Mouse (Mus musculus) layer of hippocampus, postnatal 14 days (tissue): ENCODE data around the gene Leo1. TPM values are rescaled to one million over a fixed set of nuclear protein-coding genes. Genes with fewer than 3 reads are reported as not detected.
"Not testable (repeated sequence)": the region's sequence is repeated elsewhere in the genome, so short reads cannot be mapped to it uniquely, and the experiment has no call there.

Experiments
- DNase-seq, 2 experiments: peaks; one replicate each; pipeline ENCODE4 v3.0.0; 2021 to 2022; ENCODE audit warnings: low spot score in 2 of 2, mixed read lengths in 1 of 2
- total RNA-seq, 2 experiments: library from RNA; stranded (reverse); gene quantifications; 2 replicates each; pipeline ENCODE4 v1.2.3; 2021

The Leo1 gene
- total RNA-seq, 2 experiments from 2014 or later = 23.6 to 23.7 TPM

- DNase-seq = peak in 1 of 2 experiments; percentile 40
Measured at GRCm38 (mm10) chr9:75463050-75463660, 21.8 kb downstream of the Leo1 start.

- DNase-seq = no peak
Measured at GRCm38 (mm10) chr9:75465856-75466255, 24.5 kb downstream of the Leo1 start.

- DNase-seq = no peak
Measured at GRCm38 (mm10) chr9:75466641-75467040, 25.3 kb downstream of the Leo1 start.

DNA sequence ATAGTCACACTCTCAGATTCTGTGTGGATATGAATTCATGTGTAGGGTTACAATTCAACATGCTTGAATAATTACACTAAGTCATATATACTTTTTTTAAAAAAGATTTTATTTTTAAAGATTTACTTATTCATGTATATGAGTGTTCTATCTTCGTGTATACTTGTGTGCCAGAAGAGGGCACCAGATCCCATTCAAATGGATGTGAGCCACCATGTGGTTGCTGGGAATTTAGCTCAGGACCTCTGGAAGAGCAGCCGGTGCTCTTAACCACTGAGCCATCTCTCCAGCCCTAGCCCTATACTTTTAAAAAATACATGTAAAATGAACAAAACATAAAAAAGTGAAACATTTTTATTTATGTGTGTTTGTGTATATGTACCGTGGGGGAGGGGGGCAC lies 26.3 kb downstream of the Leo1 start:
- no peak for DNase-seq

GRCm38 (mm10) chr9:75468297-75468696 lies 27.0 kb downstream of the Leo1 start:
- no peak for DNase-seq

- DNase-seq = no peak
Measured at GRCm38 (mm10) chr9:75477212-75477611, 35.9 kb downstream of the Leo1 start.

DNA sequence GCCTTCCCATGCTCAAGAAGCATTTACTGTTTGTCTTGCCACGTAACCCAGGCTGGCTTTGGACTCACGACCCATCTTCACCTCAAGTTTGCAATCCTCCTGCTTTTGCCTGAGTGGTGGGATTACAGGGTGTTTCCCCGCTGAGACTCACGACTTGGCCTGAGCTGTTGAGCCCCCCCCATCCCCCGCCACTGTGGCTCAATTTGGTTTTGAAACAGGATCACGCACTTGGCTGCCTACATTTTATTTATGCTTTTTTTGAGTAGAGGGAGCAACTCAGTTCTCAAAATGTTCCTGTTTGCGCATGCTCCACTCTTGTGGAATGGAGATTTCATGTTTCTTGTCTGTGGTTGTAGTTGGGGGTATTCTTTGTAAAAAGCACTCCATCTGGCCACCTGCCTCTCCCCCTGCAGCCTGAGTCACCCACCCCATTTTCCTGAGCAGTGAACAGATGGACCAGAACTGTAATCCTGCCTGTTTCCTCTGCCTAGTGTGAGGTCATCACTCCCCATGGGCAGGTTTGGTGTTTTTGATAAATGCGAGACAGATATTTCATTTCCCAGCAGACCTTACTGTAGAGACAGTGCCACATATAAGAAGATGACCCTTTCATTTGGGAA lies 37.9 kb downstream of the Leo1 start:
- peak in 1 of 2 experiments; percentile 24 for DNase-seq

- DNase-seq = peak in 1 of 2 experiments; percentile 14
Measured at GRCm38 (mm10) chr9:75480536-75481075, 39.3 kb downstream of the Leo1 start.

DNA sequence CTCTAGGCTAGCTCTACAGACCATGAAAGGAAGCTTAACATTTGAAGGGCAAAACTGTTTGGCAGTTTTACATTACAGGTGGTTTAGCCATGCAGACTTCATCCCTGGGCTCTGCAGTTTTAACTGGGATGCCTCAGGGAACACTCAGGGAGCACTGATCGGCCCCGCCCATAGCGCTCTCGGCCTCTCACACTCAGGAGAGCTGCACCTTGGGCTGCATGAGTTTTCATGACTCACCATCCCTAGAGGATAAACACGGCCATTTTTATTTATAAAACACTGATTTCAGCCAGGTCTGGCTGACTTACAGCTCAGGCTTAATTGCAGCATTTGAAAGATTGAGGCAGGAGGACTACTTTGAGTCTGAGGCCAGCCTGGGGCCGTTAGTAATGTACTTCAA lies 43.9 kb downstream of the Leo1 start:
- DNase-seq = no peak

GRCm38 (mm10) chr9:75488255-75488654 lies 46.9 kb downstream of the Leo1 start:
- not testable (repeated sequence) for DNase-seq

GRCm38 (mm10) chr9:75494407-75495005 lies 53.2 kb downstream of the Leo1 start:
- peak; percentile 38 to 49 for DNase-seq

DNA sequence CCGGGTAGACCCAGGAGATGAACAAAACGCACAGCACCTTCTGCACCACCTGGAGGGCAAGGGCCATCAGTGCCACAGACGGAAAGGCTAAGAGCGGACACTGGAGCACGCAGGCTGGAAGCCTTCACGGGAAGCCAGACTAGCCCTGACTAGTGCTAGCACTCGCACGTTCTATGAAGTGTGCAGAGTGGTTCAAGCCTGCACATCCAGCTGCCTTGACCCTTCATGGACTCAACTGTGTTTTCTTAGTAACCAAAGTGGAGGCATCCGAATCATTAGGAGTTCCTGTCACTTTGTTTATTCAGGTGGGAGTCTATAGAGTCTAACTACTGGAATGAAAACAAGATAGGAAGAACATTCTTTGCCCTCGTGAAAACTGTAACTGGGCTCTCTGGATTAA lies 54.6 kb downstream of the Leo1 start:
- no peak for DNase-seq

GRCm38 (mm10) chr9:75498571-75498970 lies 57.2 kb downstream of the Leo1 start:
- no peak for DNase-seq

GRCm38 (mm10) chr9:75504311-75504710 lies 63.0 kb downstream of the Leo1 start:
- peak in 1 of 2 experiments; percentile 37 for DNase-seq

DNA sequence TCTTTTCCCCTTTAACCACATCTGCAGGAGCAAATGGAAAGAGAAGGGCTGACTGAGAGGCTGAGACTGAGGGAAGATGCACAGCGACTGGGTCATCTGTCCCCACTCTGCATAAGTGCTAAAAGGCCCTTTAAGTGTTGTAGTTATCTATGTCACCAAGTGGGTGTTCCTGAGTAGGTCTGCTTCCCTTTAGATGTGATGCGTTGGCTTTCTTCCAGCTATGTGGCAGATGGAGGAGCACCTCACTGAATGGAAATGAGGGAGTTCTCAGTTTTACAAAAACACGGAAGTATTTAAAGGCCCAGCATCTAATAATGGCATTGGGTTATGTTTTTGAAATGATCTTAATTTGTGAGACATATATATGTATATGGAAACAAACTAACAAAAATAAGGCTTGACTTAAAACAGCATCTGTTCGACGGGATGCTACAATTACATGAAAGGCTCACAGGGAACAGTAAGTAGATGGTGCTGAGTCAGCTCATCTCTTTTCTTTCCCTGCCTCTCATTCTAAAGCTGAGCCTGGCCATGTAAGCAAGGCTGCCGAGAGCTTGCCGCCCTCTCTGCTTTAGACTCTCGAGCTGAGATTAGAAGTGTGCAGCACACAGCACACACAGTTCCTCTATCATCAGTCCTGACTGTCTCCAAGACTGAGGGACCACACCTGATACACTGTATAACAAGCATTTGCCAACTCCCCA lies 70.1 kb downstream of the Leo1 start:
- no peak for DNase-seq

DNA sequence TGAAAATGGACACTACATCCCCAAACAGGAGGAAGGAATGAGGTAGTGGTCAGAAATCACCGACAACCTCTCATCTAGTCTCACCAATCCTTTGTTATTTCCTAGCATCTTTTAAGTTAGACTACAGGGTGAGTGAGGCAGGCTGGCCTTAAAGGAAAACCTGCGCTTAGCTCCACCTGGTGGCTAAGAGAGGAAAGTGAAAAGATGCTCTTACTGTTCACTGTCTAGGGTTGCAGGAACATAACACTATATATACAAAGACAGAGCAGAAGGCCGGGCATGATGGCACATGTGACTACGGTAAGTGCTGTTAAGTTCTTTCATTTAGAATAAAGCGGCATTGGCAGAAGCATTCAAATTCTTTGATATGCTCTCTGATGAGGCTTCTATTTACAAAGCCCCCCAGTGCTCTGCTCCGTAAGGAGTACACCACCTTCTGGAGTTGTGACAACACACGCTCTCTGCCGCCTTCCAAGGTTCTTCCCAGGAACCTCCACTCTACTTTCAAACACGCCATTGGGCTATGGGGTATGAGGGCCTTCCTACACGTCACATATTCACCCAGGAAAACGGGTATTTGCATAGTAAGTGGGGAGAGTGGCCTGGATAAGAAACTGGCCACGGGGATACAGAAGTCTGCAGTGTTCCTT lies 74.3 kb downstream of the Leo1 start:
- peak; percentile 35 to 73 for DNase-seq

Other genes with a start within 250 kb of the Leo1 start
- 1 to 10 TPM in 1 of 2 experiments, under 1 TPM in 1; 0.58 to 1.6 TPM for gene Myo5c, start 209.5 kb upstream of the Leo1 start, total RNA-seq
- 100 to 1,000 TPM; 115 to 120 TPM for gene Gnb5, start 135.2 kb upstream of the Leo1 start, total RNA-seq
- gene Bcl2l10, start 93.8 kb upstream of the Leo1 start, total RNA-seq = under 1 TPM in 1 of 2 experiments, not detected in 1; 0.31 TPM
- gene Mapk6, start 31.5 kb upstream of the Leo1 start, total RNA-seq = 10 to 100 TPM; 40.6 to 42.1 TPM
- gene Tmod3, start 118.1 kb downstream of the Leo1 start, total RNA-seq = 10 to 100 TPM; 51.5 to 61.4 TPM
- gene Tmod2, start 169.8 kb downstream of the Leo1 start, total RNA-seq = 100 to 1,000 TPM; 420 to 434 TPM
- gene Lysmd2, start 184.2 kb downstream of the Leo1 start, total RNA-seq = 10 to 100 TPM; 56.9 to 57.2 TPM
- gene Scg3, start 242.5 kb downstream of the Leo1 start, total RNA-seq = 100 to 1,000 TPM; 317 to 325 TPM